Mouse (Mus musculus) CH12.LX (cell line): ENCODE measurements at regions not wholly inside any gene's neighbourhood (a gene's known extent, or its start where the extent isn't known, plus 50 kb on each side); places are given as distances from the start of the nearest gene placed in this dataset.

Experiments used
- CHD1 ChIP-seq: IDR thresholded peaks from 2 replicates; pipeline ENCODE4 v1.6.1; 2012; ENCODE audit warnings: low read depth, low read length, improper control_type of control experiment, inconsistent platforms
- CHD2 ChIP-seq: IDR thresholded peaks from 2 replicates; pipeline ENCODE4 v1.6.1; 2011; ENCODE audit warnings: low read length, improper control_type of control experiment
- CTCF ChIP-seq, 2 experiments: IDR thresholded peaks in 1 of 2; conservative IDR thresholded peaks in 1 of 2; 2 replicates each; pipeline ENCODE4 v1.5.1; 2011 to 2012; ENCODE audit warnings: low read depth in 2 of 2, low read length in 2 of 2, improper control_type of control experiment in 1 of 2, inconsistent platforms in 1 of 2, mild to moderate bottlenecking in 1 of 2, moderate library complexity in 1 of 2
- EP300 ChIP-seq: IDR thresholded peaks from 2 replicates; pipeline ENCODE4 v1.6.1; 2011; ENCODE audit warnings: low read length, improper control_type of control experiment
- GABPA ChIP-seq: IDR thresholded peaks from 2 replicates; pipeline ENCODE4 v1.6.1; 2012; ENCODE audit warnings: low read depth, low read length, improper control_type of control experiment, inconsistent platforms; ENCODE audit not compliant: insufficient replicate concordance
- HCFC1 ChIP-seq: IDR thresholded peaks from 2 replicates; pipeline ENCODE4 v1.6.1; 2012; ENCODE audit warnings: low read depth, mild to moderate bottlenecking, inconsistent platforms, low read length, improper control_type of control experiment
- MAZ ChIP-seq: IDR thresholded peaks from 2 replicates; pipeline ENCODE4 v1.6.1; 2012; ENCODE audit warnings: low read depth, mild to moderate bottlenecking, inconsistent platforms, low read length, improper control_type of control experiment, moderate library complexity
- POLR2A ChIP-seq: IDR thresholded peaks from 2 replicates; pipeline ENCODE4 v1.6.1; 2011; ENCODE audit warnings: low read depth, mild to moderate bottlenecking, improper control_type of control experiment, low read length
- RAD21 ChIP-seq: IDR thresholded peaks from 2 replicates; pipeline ENCODE4 v1.6.1; 2011; ENCODE audit warnings: low read depth, mild to moderate bottlenecking, low read length, improper control_type of control experiment, moderate library complexity
- SMC3 ChIP-seq: IDR thresholded peaks from 2 replicates; pipeline ENCODE4 v1.6.1; 2011; ENCODE audit warnings: low read depth, low read length, improper control_type of control experiment
- TBP ChIP-seq: conservative IDR thresholded peaks from 2 replicates; pipeline ENCODE4 v1.6.1; 2011; ENCODE audit warnings: low read depth, low read length, improper control_type of control experiment
- TCF12 ChIP-seq: IDR thresholded peaks from 2 replicates; pipeline ENCODE4 v1.6.1; 2014; ENCODE audit warnings: low read depth, mild to moderate bottlenecking, inconsistent platforms, low read length, improper control_type of control experiment
- USF2 ChIP-seq: conservative IDR thresholded peaks from 2 replicates; pipeline ENCODE4 v1.6.1; 2011; ENCODE audit warnings: low read depth, low read length, improper control_type of control experiment
- ZKSCAN1 ChIP-seq: IDR thresholded peaks from 2 replicates; pipeline ENCODE4 v1.6.1; 2012; ENCODE audit warnings: low read depth, inconsistent platforms, low read length, improper control_type of control experiment, borderline replicate concordance

DNA sequence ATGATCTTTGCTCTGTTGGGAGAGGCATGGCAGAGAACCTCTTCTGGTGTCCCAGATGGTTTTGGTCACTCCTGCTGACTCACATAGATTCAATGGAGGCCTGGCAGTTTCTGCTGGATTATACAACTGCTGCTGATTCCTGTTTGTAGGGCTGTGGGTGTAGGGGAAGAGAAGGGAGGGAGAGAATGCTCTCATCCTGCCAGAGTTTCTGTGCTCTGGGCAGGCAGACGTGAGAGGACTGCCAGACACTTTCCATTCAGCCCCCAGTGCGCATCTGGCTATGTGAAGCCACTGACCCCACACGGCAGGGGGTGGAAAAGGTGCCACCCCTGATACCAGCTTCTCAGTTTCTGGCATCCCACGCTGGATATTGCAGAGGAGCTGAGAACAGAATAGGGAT is 189.6 kb downstream of the Calcrl start:
- TF ChIP-seq CTCF (conservative IDR thresholded peaks at IDR 0.05 in 1 of 2, IDR thresholded peaks at IDR 0.05 in 1 of 2; ENCODE audit: low read depth in 2 of 2, low read length in 2 of 2) (no peak), EP300 (no peak), RAD21 (no peak), MAZ (no peak), HCFC1 (no peak), POLR2A (no peak), SMC3 (no peak), TCF12 (no peak), USF2 (no peak), GABPA (no peak), CHD2 (no peak), TBP (no peak), ZKSCAN1 (no peak), CHD1 (no peak)
